Mouse (Mus musculus): ENCODE data around the gene Pla2g5.

Pla2g5 gene

DNA sequence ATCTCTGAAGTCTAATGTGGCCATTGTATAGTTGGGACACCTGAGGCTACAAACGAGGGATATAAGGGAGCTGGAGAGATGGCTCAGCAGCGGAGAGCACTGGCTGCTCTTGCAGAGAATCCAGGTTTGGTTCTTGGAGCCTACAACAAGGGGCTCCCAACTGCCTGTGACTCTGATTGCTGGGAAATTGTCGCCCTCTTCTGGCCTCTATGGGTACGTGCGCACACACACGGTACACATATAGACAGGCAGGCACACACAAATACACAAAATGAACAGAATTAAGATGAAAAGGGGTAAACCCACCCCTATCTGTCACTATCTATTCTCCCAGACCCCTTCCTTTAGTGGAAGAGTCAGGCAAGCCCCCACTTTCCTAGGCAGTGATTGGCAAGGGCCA is 110.7 kb downstream of the Pla2g5 start:
- WGBS, result 94% methylated on average over 6 of the region's 6 CpGs

Data from cerebral cortex, adult 2 months (tissue).